ENCODE assay signal across 8 mouse cellular contexts in genomic region chr2:27289019-27289418, GRCm38 (mm10). TPM values are rescaled to one million over a fixed set of nuclear protein-coding genes. Genes with fewer than 3 reads are reported as not detected.
DNase-seq lines count a peak whose midpoint lies in the region; ATAC-seq and TF ChIP-seq lines count a peak whose summit lies in the region.

No protein-coding gene starts in this region.

- no peak overlapping the region for H3K4me2 ChIP-seq in CH12.LX (ENCODE audit: insufficient read depth, low read depth, poor library complexity, severe bottlenecking)
- no peak overlapping the region for H3K4me2 ChIP-seq in forebrain, embryonic 11.5 days (ENCODE audit: low read depth, low read length, severe bottlenecking)

- no peak overlapping the region for H3K9ac ChIP-seq in CH12.LX (ENCODE audit: insufficient read depth, low read depth)
- peak overlapping the region; percentile 12 for H3K9ac ChIP-seq in forebrain, embryonic 11.5 days (ENCODE audit: low read length)

- DNase-seq in CH12.LX (ENCODE audit: extremely low read depth): peak; percentile 88
- DNase-seq in brain, adult 2 months (ENCODE audit: low read depth, low spot score): peak; percentile 84
- peak; percentile 92 for DNase-seq in forebrain, embryonic 11.5 days (ENCODE audit: low spot score)
- DNase-seq in heart, postnatal 14 days: peak; percentile 85 to 92
- DNase-seq in kidney, postnatal 4 days: peak; percentile 89 to 91
- DNase-seq in lung, adult 18-20 months: peak; percentile 73
- DNase-seq in testis, postnatal 14 days (ENCODE audit: low spot score): peak; percentile 58

- WGBS in forebrain, embryonic 11.5 days: 18% methylated on average over 3 of the region's 3 CpGs

- H3K36me3 ChIP-seq in CH12.LX (replicated peaks in 1 of 2; ENCODE audit: control insufficient read depth in 1 of 2, insufficient read depth in 1 of 2, low read length in 1 of 2): peaks cover 94 to 99% of the 10 kb centered on the region in 2 experiments
- H3K36me3 ChIP-seq in forebrain, embryonic 11.5 days (ENCODE audit: control insufficient read depth, insufficient read depth, low read length): no peaks in the 10 kb centered on the region; the same call in 1 of the 2 replicates

- ATAC-seq in forebrain, embryonic 11.5 days (replicated peaks; ENCODE audit: low FRiP score): peak; percentile 71
- peak; percentile 60 for ATAC-seq in neutrophil, adult 5-6 weeks (ENCODE audit: extremely low read depth, insufficient number of reproducible peaks, low FRiP score, poor library complexity, severe bottlenecking)

- H3K9me3 ChIP-seq in CH12.LX (replicated peaks; ENCODE audit: low read length): no peaks in the 10 kb centered on the region
- no peaks in the 10 kb centered on the region for H3K9me3 ChIP-seq in forebrain, embryonic 11.5 days (ENCODE audit: control insufficient read depth, low read length)

- intact Hi-C loops in heart, postnatal 14 days (cut with DNase I): loop anchor here (1.0 to 5.0 kb wide), 3 partner anchors 139 to 473 kb away; partner anchors contain the start of gene Wdr5

- dilution Hi-C loops in CH12.LX (cut with MboI; ENCODE audit: extremely low pct_ligation_motif_present, extremely low pct_unique_long_range_greater_than_20kb, low sequenced_read_pairs): no loop called here

- in situ Hi-C loops in CH12.LX (cut with MboI; ENCODE audit: low pct_ligation_motif_present, low pct_unique_long_range_greater_than_20kb, low sequenced_read_pairs): loop anchor here (25.0 kb wide), 1 partner anchor 448 kb away; no protein-coding TSS in a partner anchor

- 0 out of 2 replicates have a peak overlapping the region, but pooled peaks have one; percentile 2 for H3K27ac ChIP-seq in CH12.LX (ENCODE audit: insufficient read depth, low read depth)
- no peak overlapping the region for H3K27ac ChIP-seq in forebrain, embryonic 11.5 days (ENCODE audit: low read depth, low read length)

- no peak overlapping the region for H3K4me3 ChIP-seq in CH12.LX (replicated peaks in 1 of 3; ENCODE audit: low read depth in 2 of 3, low read length in 2 of 3, poor library complexity in 1 of 3)
- no peak overlapping the region for H3K4me3 ChIP-seq in forebrain, embryonic 11.5 days (ENCODE audit: low read depth, low read length)

- H3K4me1 ChIP-seq in CH12.LX (ENCODE audit: control insufficient read depth in 1 of 2, insufficient read depth in 2 of 2): peaks cover 3 to 46% of the 10 kb centered on the region in 2 experiments; a peak in 3 of 4 replicates
- peaks cover 6% of the 10 kb centered on the region; the same call in 1 of the 2 replicates for H3K4me1 ChIP-seq in forebrain, embryonic 11.5 days (replicated peaks; ENCODE audit: control insufficient read depth, insufficient read depth, low read length)

- no peaks in the 10 kb centered on the region for H3K79me2 ChIP-seq in CH12.LX (replicated peaks; ENCODE audit: control insufficient read depth, extremely low read depth, insufficient read depth, poor library complexity, severe bottlenecking)

- H3K27me3 ChIP-seq in CH12.LX (replicated peaks): no peaks in the 10 kb centered on the region
- no peaks in the 10 kb centered on the region for H3K27me3 ChIP-seq in forebrain, embryonic 11.5 days (ENCODE audit: control insufficient read depth, insufficient read depth, low read length)

- TF ChIP-seq EP300 in CH12.LX (IDR thresholded peaks at IDR 0.05; ENCODE audit: low read length): peak; percentile 31; the same call in 1 of the 2 replicates

- TF ChIP-seq POLR2A in CH12.LX (IDR thresholded peaks at IDR 0.05; ENCODE audit: low read depth, low read length): no peak

- peak; percentile 72 to 88 for TF ChIP-seq CTCF in CH12.LX (conservative IDR thresholded peaks at IDR 0.05 in 1 of 2, IDR thresholded peaks at IDR 0.05 in 1 of 2; ENCODE audit: low read depth in 2 of 2, low read length in 2 of 2)

- peak; percentile 97 for TF ChIP-seq RAD21 in CH12.LX (IDR thresholded peaks at IDR 0.05; ENCODE audit: low read depth, low read length)

TF ChIP-seq in CH12.LX, 34 proteins besides CTCF, POLR2A, EP300 and RAD21:
- TF ChIP-seq IRF4 (IDR thresholded peaks at IDR 0.05; ENCODE audit: low read depth, low read length): 0 out of 2 replicates have a peak, but pooled peaks have one; percentile 18
- no peak; the same call in 1 of the 2 replicates for TF ChIP-seq NELFE (IDR thresholded peaks at IDR 0.05; ENCODE audit: low read depth, low read length)
- TF ChIP-seq SMC3 (IDR thresholded peaks at IDR 0.05; ENCODE audit: low read depth, low read length): peak; percentile 97
- peak; percentile 96 for TF ChIP-seq ZC3H11A (IDR thresholded peaks at IDR 0.05; ENCODE audit: low read depth, low read length)
- TF ChIP-seq MAX (IDR thresholded peaks at IDR 0.05; ENCODE audit: low read length): no peak
- TF ChIP-seq ZNF384 (IDR thresholded peaks at IDR 0.05; ENCODE audit: low read depth, low read length): no peak
- peak; percentile 80 for TF ChIP-seq SIN3A (IDR thresholded peaks at IDR 0.05; ENCODE audit: low read length)
- TF ChIP-seq RCOR1 (conservative IDR thresholded peaks at IDR 0.05; ENCODE audit: low read depth, low read length): 0 out of 2 replicates have a peak, but pooled peaks have one; percentile 22
- peak; percentile 57; the same call in 1 of the 2 replicates for TF ChIP-seq MEF2A (IDR thresholded peaks at IDR 0.05; ENCODE audit: borderline replicate concordance, low read depth, low read length)
- peak; percentile 41; the same call in 1 of the 2 replicates for TF ChIP-seq BHLHE40 (IDR thresholded peaks at IDR 0.05; ENCODE audit: low read depth, low read length)
- TF ChIP-seq MAZ (IDR thresholded peaks at IDR 0.05; ENCODE audit: low read depth, low read length): peak; percentile 61; the same call in 1 of the 2 replicates
- TF ChIP-seq NRF1 (IDR thresholded peaks at IDR 0.05; ENCODE audit: low read depth, low read length): no peak
- peak; percentile 63; the same call in 1 of the 2 replicates for TF ChIP-seq MXI1 (IDR thresholded peaks at IDR 0.05; ENCODE audit: low read depth, low read length)
TF ChIP-seq in CH12.LX: peak in this region for 9.

RNA-seq across cellular contexts. Expression of gene Sardh, which starts 40.9 kb away (rescaled TPM):
- total RNA-seq in CH12.LX (2012; rRNA removed) (not detected in 2 replicates), CH12.LX (2014; rRNA removed) (0.35 TPM in 1 of 2 replicates, not detected in the other)
- 0.13 and 0.34 TPM in 2 replicates for polyA plus RNA-seq in CH12.LX (2012; ENCODE audit: insufficient read length, low read depth)
- 3.2 and 6.0 TPM in 2 replicates for polyA plus RNA-seq in forebrain, embryonic 11.5 days (2014; fragmentation: Nextera tagmentation; extraction: Ambion mirVana)
- total RNA-seq in heart, postnatal 14 days (2021): 10 to 100 TPM; 15.3 to 15.6 TPM
- not detected in 2 replicates for total RNA-seq in neutrophil, adult 5-6 weeks (2017)

Comparison
In these comparisons a context has a peak if more than half of its experiments do, and no peak if none do; other contexts are left out.
1. RNA of gene Sardh, which starts 40.9 kb away (total RNA-seq): 15.3 to 15.6 TPM in heart, postnatal 14 days; 0.35 TPM in CH12.LX and not detected in neutrophil, adult 5-6 weeks; every median in the first group is over 10 times any median in the second.
2. Peak in every context shown above with its lines, with median percentiles within 50 percentile points of each other: DNase-seq.